Mouse (Mus musculus) layer of hippocampus, postnatal 25 days (tissue): Measurements from ENCODE around the gene Rai2. TPM values are rescaled to one million over a fixed set of nuclear protein-coding genes. Genes with fewer than 3 reads are reported as not detected.

Source experiments
- DNase-seq, 2 experiments: peaks; one replicate each; pipeline ENCODE4 v3.0.0; 2022; ENCODE audit warnings: mixed read lengths in 2 of 2, low spot score in 1 of 2; ENCODE audit errors: extremely low spot score in 1 of 2
- total RNA-seq, 2 experiments: library from RNA; stranded (reverse); gene quantifications; 2 replicates each; pipeline ENCODE4 v1.2.3; 2021

Rai2 gene
- total RNA-seq, 2 experiments from 2014 or later, result 9.9 to 11.9 TPM

- peak in 1 of 2 experiments; percentile 37 for DNase-seq
These were observed 73.3 kb downstream of the Rai2 start for GRCm38 (mm10) chrX:161790182-161790581.

- DNase-seq, result peak in 1 of 2 experiments; percentile 14
These were observed 109.3 kb downstream of the Rai2 start for GRCm38 (mm10) chrX:161826186-161826585.
